In genomic region chr10:123148025-123148814, GRCm38 (mm10) we compare ENCODE assay signal across 15 mouse cellular contexts. TPM values are rescaled to one million over a fixed set of nuclear protein-coding genes. Genes with fewer than 3 reads are reported as not detected.
DNase-seq lines count a peak whose midpoint lies in the region; ATAC-seq and TF ChIP-seq lines count a peak whose summit lies in the region.
"Had no signal": no experiment of that assay in that cellular context is flagged by ENCODE, and none has a peak within 500 bp of the region (broad histone marks: within the 10 kb centered on the region; RNA-seq: fewer than 3 reads in every experiment).

No protein-coding gene starts in this region.

- H3K27me3 ChIP-seq in heart, adult 2 months (ENCODE audit: control insufficient read depth, insufficient read depth, low read length): no peaks in the 10 kb centered on the region
- no peaks in the 10 kb centered on the region for H3K27me3 ChIP-seq in neural tube, embryonic 15.5 days (replicated peaks)
- H3K27me3 ChIP-seq in heart, embryonic 14.5 days (ENCODE audit: control insufficient read depth, insufficient read depth, low read length): no peaks in the 10 kb centered on the region
- no peaks in the 10 kb centered on the region for H3K27me3 ChIP-seq in midbrain, embryonic 13.5 days
- H3K27me3 ChIP-seq: limb, embryonic 15.5 days; megakaryocyte, embryonic 14.5 days had no signal

- TF ChIP-seq POLR2A in heart, adult 2 months (IDR thresholded peaks at IDR 0.05; ENCODE audit: insufficient read depth, low read depth, low read length): no peak

- no peak overlapping the region for H3K4me3 ChIP-seq in heart, adult 2 months
- H3K4me3 ChIP-seq in neural tube, embryonic 15.5 days (replicated peaks): no peak overlapping the region
- H3K4me3 ChIP-seq in heart, embryonic 14.5 days (ENCODE audit: control insufficient read depth in 1 of 2, insufficient read depth in 1 of 2, low read depth in 1 of 2, low read length in 2 of 2): no peak overlapping the region
- H3K4me3 ChIP-seq in midbrain, embryonic 13.5 days (replicated peaks): no peak overlapping the region
- H3K4me3 ChIP-seq: layer of hippocampus, adult 2 months; limb, embryonic 15.5 days; megakaryocyte, embryonic 14.5 days had no signal

- H3K27ac ChIP-seq in heart, adult 2 months: peak overlapping the region; percentile 38; the same call in 1 of the 2 replicates
- no peak overlapping the region for H3K27ac ChIP-seq in neural tube, embryonic 15.5 days (replicated peaks)
- H3K27ac ChIP-seq in heart, embryonic 14.5 days (replicated peaks in 1 of 2; ENCODE audit: control insufficient read depth in 1 of 2, insufficient read depth in 1 of 2, low read depth in 2 of 2, low read length in 2 of 2): peak overlapping the region; percentile 38 to 65
- H3K27ac ChIP-seq in midbrain, embryonic 13.5 days: no peak overlapping the region
- H3K27ac ChIP-seq: hindbrain, embryonic 14.5 days; layer of hippocampus, adult 2 months; limb, embryonic 15.5 days had no signal

- H3K4me2 ChIP-seq in neural tube, embryonic 15.5 days: no peak overlapping the region
- no peak overlapping the region for H3K4me2 ChIP-seq in heart, embryonic 14.5 days (ENCODE audit: low read length)
- no peak overlapping the region for H3K4me2 ChIP-seq in midbrain, embryonic 13.5 days (replicated peaks)
- H3K4me2 ChIP-seq: hindbrain, embryonic 14.5 days; limb, embryonic 15.5 days had no signal

- WGBS in heart, adult 2 months: 58% methylated on average over 4 of the region's 4 CpGs
- 70% methylated on average over 4 of the region's 4 CpGs for whole genome bisulfite sequencing in neural tube, embryonic 15.5 days
- WGBS in heart, embryonic 14.5 days: 36% methylated on average over 4 of the region's 4 CpGs
- WGBS in midbrain, embryonic 13.5 days: 77% methylated on average over 4 of the region's 4 CpGs

- no peak overlapping the region for H3K9ac ChIP-seq in heart, adult 2 months (ENCODE audit: low read depth, low read length)
- no peak overlapping the region for H3K9ac ChIP-seq in neural tube, embryonic 15.5 days (replicated peaks)
- H3K9ac ChIP-seq in heart, embryonic 14.5 days (ENCODE audit: low read length): peak overlapping the region; percentile 3; the same call in 1 of the 2 replicates
- no peak overlapping the region for H3K9ac ChIP-seq in midbrain, embryonic 13.5 days (replicated peaks)
- H3K9ac ChIP-seq: hindbrain, embryonic 14.5 days; limb, embryonic 15.5 days had no signal

- no peak for ATAC-seq in neural tube, embryonic 15.5 days (ENCODE audit: low FRiP score)
- no peak for ATAC-seq in heart, embryonic 14.5 days (ENCODE audit: insufficient number of reproducible peaks, insufficient read depth, low FRiP score, low read depth)
- ATAC-seq in midbrain, embryonic 13.5 days: no peak
- ATAC-seq: forebrain, embryonic 14.5 days; intestine, postnatal 0 days had no signal

- no peaks in the 10 kb centered on the region for H3K9me3 ChIP-seq in neural tube, embryonic 15.5 days (replicated peaks)
- H3K9me3 ChIP-seq in heart, embryonic 14.5 days (ENCODE audit: control insufficient read depth, low read length): no peaks in the 10 kb centered on the region
- no peaks in the 10 kb centered on the region for H3K9me3 ChIP-seq in midbrain, embryonic 13.5 days
- H3K9me3 ChIP-seq: limb, embryonic 15.5 days; megakaryocyte, embryonic 14.5 days had no signal

- H3K4me1 ChIP-seq in heart, adult 2 months (ENCODE audit: control insufficient read depth, insufficient read depth, low read length): peaks cover 8% of the 10 kb centered on the region
- H3K4me1 ChIP-seq in neural tube, embryonic 15.5 days: peaks cover 8% of the 10 kb centered on the region; the same call in 1 of the 2 replicates
- H3K4me1 ChIP-seq in heart, embryonic 14.5 days (ENCODE audit: control insufficient read depth in 2 of 2, insufficient read depth in 2 of 2, low read length in 2 of 2): peaks cover 8 to 18% of the 10 kb centered on the region in 2 experiments
- H3K4me1 ChIP-seq in midbrain, embryonic 13.5 days (replicated peaks): no peaks in the 10 kb centered on the region
- H3K4me1 ChIP-seq: megakaryocyte, embryonic 14.5 days had no signal

- no peak for TF ChIP-seq EP300 in heart, adult 2 months (IDR thresholded peaks at IDR 0.05; ENCODE audit: insufficient read depth, low read depth, low read length)

- intact Hi-C loops in heart, adult 2 months (cut with DNase I): no loop called here

- no peak for TF ChIP-seq CTCF in heart, adult 2 months (IDR thresholded peaks at IDR 0.05)

- no peak for DNase-seq in heart, adult 2 months
- DNase-seq in heart, postnatal 4 days: no peak
- DNase-seq in neural tube, embryonic 10.5 days (ENCODE audit: extremely low spot score, low spot score): peak; percentile 23
- DNase-seq in layer of hippocampus, adult 9-10 months (ENCODE audit: low spot score): no peak
- DNase-seq: cerebellum, postnatal 14 days; thymus, adult 18-20 months had no signal

- no peaks in the 10 kb centered on the region for H3K79me2 ChIP-seq in heart, adult 2 months (replicated peaks; ENCODE audit: control insufficient read depth, insufficient read depth, low read length)

- peaks cover 9% of the 10 kb centered on the region for H3K36me3 ChIP-seq in heart, adult 2 months (ENCODE audit: control insufficient read depth, insufficient read depth, low read length)
- peaks cover 17% of the 10 kb centered on the region for H3K36me3 ChIP-seq in neural tube, embryonic 15.5 days
- H3K36me3 ChIP-seq in heart, embryonic 14.5 days (ENCODE audit: control insufficient read depth, insufficient read depth, low read length): peaks cover 47% of the 10 kb centered on the region
- peaks cover 32% of the 10 kb centered on the region for H3K36me3 ChIP-seq in midbrain, embryonic 13.5 days

RNA-seq across cellular contexts. Expression of gene Usp15, which starts 48.6 kb away (rescaled TPM):
- total RNA-seq in heart, adult 2 months (2021): 100 to 1,000 TPM in 1 of 2 experiments, 10 to 100 TPM in 1; 86.4 to 103 TPM
- polyA plus RNA-seq in heart, adult 2 months (2012; rRNA removed): 14.5 and 29.3 TPM in 2 replicates
- 10 to 100 TPM; 75.8 to 79.2 TPM for total RNA-seq in heart, postnatal 4 days (2021)
- polyA plus RNA-seq in neural tube, embryonic 15.5 days (2015; fragmentation: Nextera tagmentation; extraction: Ambion mirVana): 68.7 and 71.2 TPM in 2 replicates
- polyA plus RNA-seq in heart, embryonic 14.5 days (2014; fragmentation: Nextera tagmentation; extraction: Ambion mirVana): 64.4 and 65.9 TPM in 2 replicates
- polyA plus RNA-seq in midbrain, embryonic 13.5 days (2015; fragmentation: Nextera tagmentation; extraction: Ambion mirVana): 60.2 and 67.7 TPM in 2 replicates

Comparison
In these comparisons a context has a peak if more than half of its experiments do, and no peak if none do; other contexts are left out.
1. H3K27ac ChIP-seq: peak in heart, adult 2 months (single experiment) and heart, embryonic 14.5 days (2 of 2); none in neural tube, embryonic 15.5 days (single experiment) and midbrain, embryonic 13.5 days (single experiment).